Mouse (Mus musculus) brain, embryonic 14.5 days (tissue): ENCODE results near the gene Itga6.

Source experiments
- CTCF ChIP-seq: fragments of 200-500 bp; IDR thresholded peaks from 2 replicates; pipeline ENCODE4 v1.5.1; 2012; ENCODE audit warnings: inconsistent platforms, mild to moderate bottlenecking, moderate library complexity, borderline replicate concordance; ENCODE audit not compliant: insufficient read depth, insufficient read length; ENCODE audit errors: extremely low read depth
- POLR2A ChIP-seq: fragments of 200-500 bp; IDR thresholded peaks from 2 replicates; pipeline ENCODE4 v1.6.1; 2012; ENCODE audit warnings: mild to moderate bottlenecking, inconsistent platforms, borderline replicate concordance; ENCODE audit not compliant: poor library complexity, insufficient read depth, insufficient read length, severe bottlenecking; ENCODE audit errors: extremely low read depth

DNA sequence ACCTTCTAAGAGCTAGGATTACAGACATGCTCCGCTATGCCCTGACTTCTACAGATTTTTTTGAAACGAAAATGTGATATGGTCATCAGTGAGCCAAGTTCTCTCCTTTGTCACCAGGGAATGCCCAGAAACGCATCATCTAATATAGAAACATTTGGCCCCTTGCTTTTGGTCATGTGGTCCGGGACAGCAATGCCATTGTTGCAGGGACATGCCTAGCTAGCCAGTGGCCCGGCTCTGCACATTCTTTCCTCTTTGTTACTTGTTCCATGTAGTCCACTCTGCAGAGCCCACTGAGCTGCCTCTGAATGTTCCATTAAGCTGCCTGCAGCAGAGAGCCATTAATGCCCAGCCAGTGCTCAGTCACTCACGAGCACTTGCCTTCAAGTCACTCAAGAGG, 34.6 kb downstream of the Itga6 start:
- TF ChIP-seq CTCF (no peak), POLR2A (no peak)
